Mouse (Mus musculus): ENCODE results near the gene Klk1b8.
"Not testable (repeated sequence)": the region's sequence is repeated elsewhere in the genome, so short reads cannot be mapped to it uniquely, and the experiment has no call there.

Gene Klk1b8

DNA sequence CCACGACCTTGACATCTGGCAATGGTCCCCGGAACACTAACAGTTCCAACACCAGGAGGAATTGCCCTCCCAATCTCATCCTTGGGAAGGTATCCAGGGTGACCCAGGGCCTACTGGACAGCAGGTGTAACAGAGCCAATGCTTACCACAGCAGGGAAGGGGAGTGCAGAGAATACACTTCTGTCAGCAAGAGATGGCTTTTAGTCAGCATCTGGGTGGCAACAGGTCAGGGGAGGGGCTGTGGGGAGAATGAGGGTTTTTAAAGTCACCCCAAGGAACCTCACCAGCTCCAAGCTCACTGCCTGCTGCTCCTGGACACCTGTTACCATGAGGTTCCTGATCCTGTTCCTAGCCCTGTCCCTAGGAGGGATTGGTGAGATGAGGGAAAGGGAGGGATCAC, at the start of gene Klk1b8:
Gene Klk1b8 (plus strand): TSS at position 301 of the 400 bp plus-strand sequence.
- DNase-seq, result no peak

DNA sequence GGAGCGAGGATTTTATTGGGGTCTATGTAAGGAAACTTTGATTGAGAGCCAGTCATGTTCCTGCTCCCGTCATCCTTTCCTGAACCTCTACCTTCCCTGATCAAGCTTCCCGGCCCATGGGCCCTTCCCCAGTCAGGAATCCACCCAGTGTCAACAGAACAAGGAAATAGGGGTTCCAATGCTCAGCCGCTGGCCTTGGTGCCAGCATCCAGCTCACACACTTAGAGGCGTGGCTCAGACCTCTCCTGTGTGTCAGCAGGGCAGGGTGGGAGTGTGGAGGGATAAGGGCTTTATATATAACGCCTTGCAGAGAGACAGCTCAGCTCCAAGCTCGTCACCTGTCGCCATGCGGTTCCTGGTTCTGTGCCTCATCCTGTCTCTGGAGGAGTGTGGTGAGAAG, 35.6 kb upstream of the Klk1b8 start:
- peak in 1 of 2 experiments; percentile 44 for DNase-seq

DNA sequence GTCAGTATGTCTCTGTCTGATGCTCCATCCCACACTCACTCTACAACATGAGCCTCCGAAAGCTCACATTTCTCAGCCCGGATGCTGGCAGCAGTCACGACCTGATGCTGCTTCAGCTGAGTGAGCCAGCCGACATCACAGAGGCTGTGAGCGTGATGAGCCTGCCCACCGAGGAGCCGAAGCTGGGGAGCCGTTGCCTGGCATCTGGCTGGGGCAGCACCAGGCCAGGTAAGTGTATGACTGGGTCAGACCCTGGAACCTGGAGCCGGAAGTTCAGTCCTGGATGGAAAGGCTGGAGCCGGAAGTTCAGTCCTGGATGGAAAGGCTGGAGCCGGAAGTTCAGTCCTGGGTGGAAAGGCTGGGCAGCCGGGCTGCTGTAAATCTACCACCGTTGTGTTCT, 32.0 kb upstream of the Klk1b8 start:
- DNase-seq, result no peak

DNA sequence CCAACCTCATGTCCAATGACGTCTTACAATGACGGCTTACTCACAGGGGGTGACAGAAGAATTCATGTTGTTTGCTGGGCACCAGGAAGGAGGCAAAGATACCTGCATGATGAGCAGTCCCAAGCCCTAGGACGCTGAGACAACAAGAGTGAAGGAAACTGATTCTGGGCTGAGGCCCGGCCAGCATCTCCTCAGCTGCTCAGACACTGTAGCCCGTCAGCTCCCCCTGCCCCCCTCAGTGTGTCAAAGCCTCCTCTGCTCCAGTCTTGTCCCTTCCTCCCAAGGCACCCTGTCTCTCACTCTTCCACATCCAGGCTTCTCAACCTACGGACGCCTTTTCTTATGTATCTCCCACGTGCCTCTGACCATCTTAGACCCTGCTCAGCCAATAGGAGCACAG, 31.6 kb upstream of the Klk1b8 start:
- DNase-seq, result no peak

DNA sequence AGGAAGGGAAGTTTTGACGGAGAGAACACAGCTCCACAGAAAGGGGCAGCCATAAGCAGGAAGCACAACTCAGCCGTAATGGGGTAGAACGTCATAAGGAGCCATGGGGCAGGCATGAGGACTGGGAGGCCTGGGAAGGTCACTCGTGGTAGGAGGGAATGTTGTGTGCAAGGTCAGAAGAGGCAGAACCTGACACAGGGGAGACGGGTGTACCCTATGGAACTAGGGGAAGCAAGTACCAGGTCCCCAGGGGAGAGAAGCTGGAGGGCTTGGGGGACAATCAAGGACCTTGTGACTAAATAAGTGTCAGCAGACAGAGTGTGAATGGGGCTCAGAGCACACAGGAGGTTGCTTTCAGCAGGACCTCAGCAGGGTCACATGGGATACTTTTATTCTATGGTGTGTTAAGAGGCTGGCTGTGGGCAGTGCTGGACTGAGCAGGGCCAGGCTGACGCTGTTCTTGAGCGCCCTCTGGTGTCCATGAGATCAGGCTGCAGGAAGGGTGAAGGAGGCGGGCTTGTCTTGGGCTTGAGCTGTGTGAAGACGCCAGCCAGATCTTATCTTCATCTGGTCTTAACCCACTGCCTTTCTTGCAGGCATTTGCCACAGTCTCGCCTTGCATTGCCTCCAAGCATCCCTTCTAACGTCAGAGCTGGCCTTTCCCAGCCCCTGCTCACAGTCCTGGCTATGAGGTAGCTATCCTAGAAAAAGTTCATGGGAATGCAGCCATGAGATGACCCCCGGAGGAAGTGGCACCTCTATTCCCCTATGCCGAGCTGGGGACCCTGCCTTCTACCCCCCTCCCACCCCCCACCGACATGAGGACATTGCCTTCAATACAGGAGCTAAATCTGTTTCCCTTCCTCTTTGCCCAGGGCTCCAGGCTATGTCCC, 30.7 kb upstream of the Klk1b8 start:
- DNase-seq, result peak; percentile 63 to 77

DNA sequence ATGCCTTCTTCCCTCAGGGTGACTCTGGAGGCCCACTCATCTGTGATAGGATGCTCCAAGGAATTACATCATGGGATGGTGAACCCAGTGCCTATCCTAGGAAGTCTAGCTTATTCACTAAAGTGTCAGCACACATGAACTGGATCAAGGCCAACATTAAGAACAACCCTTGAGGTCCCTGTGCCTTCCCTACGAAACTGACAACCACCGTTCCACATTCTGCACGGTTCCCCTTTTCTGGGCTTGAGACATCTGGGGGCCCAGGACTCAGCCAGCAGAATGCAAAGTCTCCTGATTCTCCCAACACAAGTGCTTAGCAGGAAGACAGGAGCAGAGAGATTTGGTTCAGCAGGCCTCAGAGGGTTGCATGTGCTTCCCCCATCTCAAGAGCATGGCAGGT, 29.9 kb upstream of the Klk1b8 start:
- no peak for DNase-seq

DNA sequence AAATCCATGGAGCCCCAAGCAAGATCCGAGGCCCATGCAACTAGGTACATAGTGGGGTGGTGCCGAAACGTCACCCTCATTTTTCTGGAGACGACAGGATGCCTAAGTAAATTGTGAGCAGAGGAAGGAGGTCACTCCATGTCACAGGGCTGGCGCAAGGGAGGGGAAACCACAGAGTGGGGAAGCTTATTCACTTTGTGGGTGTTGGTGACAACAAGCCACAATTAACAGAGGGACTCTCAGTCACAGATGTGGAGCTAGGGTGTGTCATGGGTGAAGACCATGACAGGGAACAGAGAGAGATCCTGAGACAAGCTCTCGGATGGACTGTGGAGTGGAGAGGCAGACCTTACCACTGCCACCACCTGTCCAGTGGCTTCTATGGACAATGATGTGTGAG, 29.4 kb upstream of the Klk1b8 start:
- DNase-seq, result no peak

DNA sequence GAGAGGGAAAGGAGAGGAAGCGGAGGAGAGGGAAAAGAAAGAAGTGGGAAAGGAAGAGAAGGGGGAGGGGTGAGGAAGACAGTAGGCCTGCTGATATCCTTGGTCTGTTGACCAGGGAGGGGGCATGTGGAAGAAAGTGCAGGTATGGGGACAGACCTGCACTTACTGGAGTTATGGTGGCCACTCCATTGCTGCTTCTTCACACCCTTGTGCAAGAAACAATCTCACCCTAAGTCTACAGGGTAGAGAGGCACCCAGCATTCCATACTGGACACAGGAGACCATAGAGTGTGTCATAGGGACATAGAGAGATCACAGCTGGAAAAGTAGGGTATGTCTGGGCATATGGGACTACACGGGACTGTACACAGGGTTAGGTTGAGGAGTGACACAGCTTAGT, 28.5 kb upstream of the Klk1b8 start:
- no peak for DNase-seq

DNA sequence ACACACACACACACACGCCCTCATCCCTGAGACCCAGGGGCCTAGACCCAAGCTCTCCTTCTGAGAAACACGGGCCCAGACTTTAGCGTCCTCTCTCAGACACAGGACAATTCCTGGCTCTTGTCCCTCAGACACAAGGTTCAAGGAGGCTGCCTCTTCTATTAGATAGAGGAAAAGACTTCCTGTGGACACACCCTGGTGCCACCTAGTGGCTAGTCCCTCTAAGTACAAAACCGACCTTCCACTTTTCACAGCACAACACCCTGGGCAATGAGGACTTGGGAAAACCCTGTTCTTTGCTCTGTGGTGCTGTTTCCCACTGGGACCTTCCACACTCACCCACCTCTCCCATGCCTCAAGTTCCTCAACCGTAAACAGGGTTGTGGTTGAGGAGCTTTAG, 24.5 kb upstream of the Klk1b8 start:
- no peak for DNase-seq

DNA sequence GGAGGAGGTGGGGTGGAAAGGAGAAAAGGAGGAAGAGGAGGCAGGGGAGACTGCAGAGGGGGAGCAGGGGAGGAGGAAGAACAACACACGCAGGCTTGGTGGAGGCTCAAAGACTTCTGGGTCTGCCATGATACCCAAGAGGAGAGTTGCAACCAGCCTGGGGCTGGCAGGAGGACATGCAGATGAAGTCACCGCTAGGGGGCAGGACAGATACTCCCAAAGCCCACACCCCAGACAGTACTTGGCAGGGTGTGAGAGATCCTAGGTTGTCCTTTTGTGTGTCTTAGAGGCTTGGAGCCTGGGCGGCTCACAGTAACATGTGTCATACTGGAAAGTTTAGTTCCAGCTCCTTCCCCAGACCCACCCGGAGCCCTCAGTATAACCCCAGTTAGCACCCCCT, 21.9 kb upstream of the Klk1b8 start:
- no peak for DNase-seq

DNA sequence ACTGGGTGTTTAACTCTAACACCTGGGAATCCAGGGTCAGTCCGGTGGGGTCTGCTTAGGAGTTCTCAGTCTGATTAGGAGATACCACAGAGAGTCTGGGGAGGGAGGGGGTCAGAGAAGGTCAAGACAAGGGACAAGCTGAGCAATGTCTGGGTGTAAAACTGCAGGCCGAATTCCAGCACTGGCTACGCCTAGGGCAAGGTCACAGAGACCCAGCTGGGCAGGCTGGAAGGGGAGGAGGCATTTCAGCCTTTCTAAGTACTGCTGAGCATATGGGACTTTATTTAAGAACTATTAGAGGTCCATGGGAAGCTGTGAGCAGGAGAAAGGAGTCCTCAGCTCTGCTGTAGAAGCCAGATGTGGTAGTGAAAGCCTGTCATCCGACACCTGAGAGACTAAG, 18.1 kb upstream of the Klk1b8 start:
- no peak for DNase-seq

DNA sequence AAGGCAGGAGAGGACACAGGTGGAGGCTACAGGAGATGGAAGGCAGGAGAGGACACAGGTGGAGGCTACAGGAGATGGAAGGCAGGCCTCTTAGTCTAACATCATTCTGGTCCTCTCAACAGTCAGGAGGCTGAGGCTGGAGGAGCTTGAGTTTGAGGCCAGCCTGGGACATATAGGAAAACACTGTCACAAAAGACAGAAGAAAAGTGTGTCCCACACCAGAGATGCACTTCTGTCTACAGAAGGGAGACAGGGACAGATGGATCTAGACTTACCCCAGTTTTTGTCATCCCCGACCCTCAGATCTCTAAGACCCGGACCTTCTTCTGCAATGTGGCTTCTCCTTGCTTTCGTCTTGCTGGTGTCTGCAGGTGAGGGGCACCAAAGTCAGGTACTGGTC, 17.0 kb upstream of the Klk1b8 start, which contains the start of gene Klk15:
Gene Klk15 (plus strand): TSS at position 301 of the 400 bp plus-strand sequence.
- DNase-seq, result no peak

DNA sequence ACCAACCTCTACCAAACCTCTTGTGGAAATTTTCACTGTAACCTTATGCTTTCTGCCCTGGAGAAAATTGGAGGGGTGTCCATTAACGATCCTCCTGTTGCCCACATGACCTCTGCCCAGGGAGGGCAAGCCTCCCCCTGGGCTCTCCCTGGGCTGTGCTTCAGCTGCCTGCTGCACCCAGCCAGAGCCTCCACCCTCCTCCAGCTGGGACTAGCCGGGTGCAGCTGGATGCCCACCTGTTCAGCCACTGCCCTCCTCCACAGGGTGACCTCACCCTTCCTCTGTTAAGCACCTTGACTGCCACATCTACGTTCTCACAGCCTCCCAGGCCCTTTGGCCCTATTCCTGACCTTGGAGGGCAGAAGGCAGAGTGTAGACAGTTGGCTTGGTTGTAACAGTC, 15.7 kb upstream of the Klk1b8 start:
- no peak for DNase-seq

DNA sequence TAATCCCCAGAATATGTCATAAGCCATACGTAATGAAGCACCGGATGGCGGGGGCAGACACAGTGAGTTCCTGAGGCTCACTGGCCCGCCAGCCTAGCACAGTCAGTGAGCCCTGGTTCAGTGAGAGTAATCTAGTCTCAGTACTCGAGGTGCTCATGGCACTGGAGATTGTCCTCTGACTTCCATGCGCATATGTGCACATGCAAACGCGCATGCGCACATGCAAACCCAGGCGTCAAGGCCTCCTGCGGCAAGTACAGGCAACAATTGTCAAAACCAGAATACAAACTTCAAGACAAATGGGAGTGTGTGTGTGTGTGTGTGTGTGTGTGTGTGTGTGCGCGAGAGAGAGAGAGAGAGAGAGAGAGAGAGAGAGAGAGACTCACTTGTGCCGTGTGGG, 13.9 kb upstream of the Klk1b8 start:
- no peak for DNase-seq

DNA sequence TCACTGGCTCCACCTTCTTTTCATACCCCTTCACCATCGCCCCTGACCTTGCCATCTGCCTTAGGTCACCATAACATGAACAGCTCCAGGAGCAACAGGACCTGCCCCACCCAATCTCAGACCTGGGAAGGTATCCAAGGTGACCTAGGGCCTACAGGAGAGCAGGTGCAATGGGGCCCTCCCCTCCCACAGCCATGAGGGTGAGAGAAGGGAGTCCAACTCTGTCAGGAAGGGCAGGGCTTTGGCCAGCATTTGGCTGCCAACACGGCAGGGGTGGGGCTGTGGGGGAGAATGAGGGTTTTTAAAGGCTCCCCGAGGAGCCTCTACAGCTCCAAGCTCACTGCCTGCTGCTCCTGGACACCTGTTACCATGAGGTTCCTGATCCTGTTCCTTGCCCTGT, 8.2 kb upstream of the Klk1b8 start:
- DNase-seq, result not testable (repeated sequence)

DNA sequence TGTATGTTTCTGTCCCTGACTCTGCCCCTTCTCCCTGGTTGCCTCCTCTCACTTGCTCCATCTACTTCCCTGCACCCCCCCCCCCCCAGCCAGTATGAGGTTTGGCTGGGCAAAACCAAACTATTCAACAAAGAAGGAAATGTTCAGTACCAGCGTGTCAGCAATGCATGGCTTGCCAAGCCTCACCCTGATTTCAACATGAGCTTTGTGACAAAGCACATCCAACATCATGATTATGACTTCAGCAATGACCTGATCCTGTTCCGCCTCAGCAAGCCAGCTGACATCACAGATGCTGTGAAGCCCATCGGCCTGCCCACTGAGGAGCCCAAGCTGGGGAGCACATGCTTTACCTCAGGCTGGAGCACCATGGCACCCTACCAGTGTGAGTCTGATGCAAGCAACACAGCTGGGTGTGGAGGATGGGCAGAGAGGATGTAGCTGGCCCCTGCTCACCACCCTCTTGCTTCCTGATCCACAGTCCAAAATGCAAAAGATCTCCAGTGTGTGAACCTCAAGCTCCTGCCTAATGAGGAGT, 5.7 kb upstream of the Klk1b8 start:
- DNase-seq, result no peak

DNA sequence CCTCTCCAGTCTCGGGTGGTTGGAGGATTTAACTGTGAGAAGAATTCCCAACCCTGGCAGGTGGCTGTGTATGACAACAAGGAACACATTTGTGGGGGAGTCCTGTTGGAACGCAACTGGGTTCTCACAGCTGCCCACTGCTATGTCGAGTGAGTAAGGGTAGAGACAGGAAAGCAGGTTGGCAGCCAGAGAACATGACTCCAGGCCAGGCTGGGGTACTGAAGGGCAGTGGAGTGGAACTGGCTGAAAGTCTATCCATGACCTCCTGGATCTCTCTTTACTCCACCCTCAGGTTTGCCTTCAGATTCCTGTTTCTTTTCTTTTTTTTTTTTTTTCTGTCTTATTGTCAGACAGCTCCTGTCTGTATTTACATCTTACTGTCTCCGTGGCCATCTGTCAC, 2.2 kb downstream of the Klk1b8 start:
- DNase-seq, result no peak

DNA sequence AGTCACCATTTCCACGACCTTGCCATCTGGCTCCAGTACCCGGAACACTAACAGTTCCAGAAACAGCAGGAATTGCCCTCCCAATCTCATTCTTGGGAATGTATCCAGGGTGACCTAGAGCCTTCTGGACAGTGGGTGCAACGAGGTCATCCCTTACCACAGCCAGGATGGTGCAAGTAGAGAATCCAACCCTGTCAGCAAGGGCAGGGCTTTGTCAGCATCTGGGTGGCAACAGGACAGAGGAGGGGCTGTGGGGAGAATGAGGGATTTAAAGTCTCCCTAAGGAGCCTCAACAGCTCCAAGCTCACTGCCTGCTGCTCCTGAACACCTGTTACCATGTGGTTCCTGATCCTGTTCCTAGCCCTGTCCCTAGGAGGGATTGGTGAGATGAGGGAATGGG, 16.0 kb downstream of the Klk1b8 start, which contains the start of gene Klk1b1:
Gene Klk1b1 (plus strand): TSS at position 301 of the 400 bp plus-strand sequence.
- DNase-seq, result no peak

DNA sequence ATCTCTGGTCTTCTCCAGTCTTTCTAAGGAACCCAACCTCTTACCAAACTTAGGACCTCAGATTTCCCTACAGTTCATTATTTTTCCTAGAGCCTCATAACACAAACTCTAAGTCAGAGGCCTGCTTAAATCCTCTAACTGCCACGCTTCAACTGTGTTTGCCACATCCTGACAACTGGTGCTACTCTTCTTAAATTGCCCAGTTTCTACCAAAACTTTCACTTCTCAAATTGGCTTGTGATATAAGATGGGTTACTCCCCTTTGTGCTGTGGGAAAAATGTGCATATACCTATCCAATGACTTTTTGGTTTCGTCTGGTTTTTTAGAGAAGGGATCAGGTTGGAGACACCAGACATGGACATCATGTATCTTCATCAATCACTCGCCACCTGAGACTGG, 16.6 kb downstream of the Klk1b8 start:
- no peak for DNase-seq

DNA sequence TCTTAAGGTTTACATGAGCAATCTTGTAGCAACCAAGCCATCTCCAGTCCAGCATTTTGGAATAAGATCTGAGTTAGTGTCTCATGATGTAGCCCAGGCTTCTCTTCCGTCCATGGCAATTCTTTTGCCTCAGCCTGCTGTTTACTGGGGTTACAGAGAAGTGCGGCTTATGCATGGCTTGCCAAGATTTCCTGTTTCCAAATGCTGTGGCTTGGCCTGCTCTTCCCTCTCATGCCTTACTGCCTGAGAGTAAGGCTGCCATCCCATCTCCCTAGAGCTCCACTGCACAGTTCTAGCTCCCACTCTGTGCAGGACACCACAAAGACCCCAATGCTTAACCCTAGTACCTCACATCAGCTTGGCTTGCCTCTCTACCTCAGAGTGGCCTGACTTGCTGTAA, 17.1 kb downstream of the Klk1b8 start:
- DNase-seq, result no peak

DNA sequence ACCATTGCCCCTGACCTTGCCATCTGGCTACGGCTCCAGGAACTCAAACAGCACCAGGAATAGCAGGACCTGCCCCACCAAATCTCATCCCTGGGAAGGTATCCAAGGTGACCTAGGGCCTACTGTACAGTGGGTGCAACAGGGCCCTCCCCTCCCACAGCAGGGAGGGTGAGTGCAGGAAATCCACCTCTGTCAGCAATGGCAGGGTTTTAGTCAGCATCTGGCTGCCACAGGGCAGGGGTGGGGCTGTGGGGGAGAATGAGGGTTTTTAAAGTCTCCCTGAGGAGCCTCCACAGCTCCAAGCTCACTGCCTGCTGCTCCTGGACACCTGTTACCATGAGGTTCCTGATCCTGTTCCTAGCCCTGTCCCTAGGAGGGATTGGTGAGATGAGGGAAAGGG, 25.3 kb downstream of the Klk1b8 start, which contains the start of gene Klk1b9:
Gene Klk1b9 (plus strand): TSS at position 301 of the 400 bp plus-strand sequence.
- DNase-seq, result not testable (repeated sequence)

DNA sequence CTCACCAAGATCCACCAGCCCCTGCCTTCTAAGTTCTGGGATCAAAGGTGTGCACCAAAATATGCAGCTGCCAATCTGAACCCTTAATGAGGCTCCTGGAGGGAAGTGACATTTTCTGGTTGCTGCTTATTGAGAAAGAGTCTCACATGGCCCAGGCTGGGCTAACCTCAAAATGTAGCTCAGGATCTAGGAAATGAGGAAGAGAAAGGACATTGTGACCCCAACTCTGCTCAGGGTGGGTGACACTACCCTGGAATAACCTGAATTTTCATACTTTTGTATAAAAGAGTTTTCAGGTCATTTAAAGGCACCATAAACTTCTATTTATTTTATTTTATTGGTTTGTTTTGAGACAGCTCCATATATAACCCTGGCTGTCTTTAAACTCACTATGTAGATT, 35.2 kb downstream of the Klk1b8 start:
- DNase-seq, result no peak

DNA sequence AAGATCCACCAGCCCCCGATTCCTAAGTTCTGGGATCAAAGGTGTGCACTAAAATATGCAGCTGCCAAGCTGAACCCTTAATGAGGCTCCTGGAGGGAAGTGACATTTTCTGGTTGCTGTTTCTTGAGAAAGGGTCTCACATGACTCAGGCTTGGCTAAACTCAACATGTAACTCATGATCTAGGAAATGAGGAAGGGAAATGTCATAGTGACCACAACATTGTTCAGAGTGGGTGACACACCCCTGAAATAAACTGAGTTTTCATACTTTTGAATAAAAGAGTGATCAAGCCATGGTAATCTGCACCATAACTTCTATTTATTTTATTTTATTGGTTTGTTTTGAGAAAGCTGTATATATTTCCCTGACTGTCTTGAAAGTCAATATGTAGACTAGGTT, 44.4 kb downstream of the Klk1b8 start:
- DNase-seq, result not testable (repeated sequence)

DNA sequence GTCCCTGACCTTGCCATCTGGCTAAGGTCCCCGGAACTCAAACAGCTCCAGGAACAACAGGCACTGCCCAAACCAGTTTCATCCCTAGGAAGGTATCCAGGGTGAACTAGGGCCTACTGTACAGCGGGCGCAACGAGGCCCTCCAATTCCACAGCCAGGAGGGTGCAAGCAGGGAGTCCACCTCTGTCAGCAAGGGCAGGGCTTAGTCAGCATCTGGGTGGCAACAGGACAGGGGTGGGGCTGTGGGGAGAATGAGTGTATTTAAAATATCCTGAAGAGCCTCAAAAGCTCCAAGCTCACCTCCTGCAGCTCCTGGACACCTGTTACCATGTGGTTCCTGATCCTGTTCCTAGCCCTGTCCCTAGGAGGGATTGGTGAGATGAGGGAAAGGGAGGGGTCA, 45.1 kb downstream of the Klk1b8 start, which contains the start of gene Klk1b11:
Gene Klk1b11 (plus strand): TSS at position 301 of the 400 bp plus-strand sequence.
- DNase-seq, result not testable (repeated sequence)

Measured in lung, postnatal 4 days (tissue).